Mouse (Mus musculus) megakaryocyte, embryonic 14.5 days (primary cell): Measurements from ENCODE around the gene Baiap2l1.

ENCODE experiments used
- FLI1 ChIP-seq: IDR thresholded peaks from 2 replicates; pipeline ENCODE4 v1.6.1; 2012; ENCODE audit warnings: low read length, inconsistent platforms, mixed read lengths
- GATA1 ChIP-seq: IDR thresholded peaks from 3 replicates; pipeline ENCODE4 v1.6.1; 2012; ENCODE audit warnings: mixed read lengths, low read length, inconsistent platforms, borderline replicate concordance

GRCm38 (mm10) chr5:144356776-144357455, 996 bp downstream of the Baiap2l1 start:
- TF ChIP-seq GATA1: no peak
- no peak for TF ChIP-seq FLI1
